Mouse (Mus musculus): ENCODE results near the gene Ccdc120. TPM values are rescaled to one million over a fixed set of nuclear protein-coding genes. Genes with fewer than 3 reads are reported as not detected.

Gene Ccdc120
- polyA plus RNA-seq, 1 experiment from 2014 or later: 65.0 TPM

- Histone ChIP-seq H3K27me3 (ENCODE audit: control insufficient read depth, insufficient read depth, low read length) (no peaks in the 10 kb centered on the region), H3K4me3 (replicated peaks; ENCODE audit: low read length) (no peak overlapping the region), H3K36me3 (replicated peaks; ENCODE audit: control insufficient read depth, insufficient read depth) (peaks cover 6% of the 10 kb centered on the region), H3K4me2 (replicated peaks) (no peak overlapping the region), H3K4me1 (replicated peaks; ENCODE audit: control insufficient read depth, insufficient read depth, low read length) (no peaks in the 10 kb centered on the region), H3K9me3 (ENCODE audit: control insufficient read depth, low read length) (no peaks in the 10 kb centered on the region), H3K9ac (no peak overlapping the region), H3K27ac (no peak overlapping the region)
- WGBS: 84% methylated on average over 7 of the region's 7 CpGs
- DNase-seq (ENCODE audit: low spot score) (no peak), ATAC-seq (ENCODE audit: low FRiP score) (no peak)
These were observed 27.9 kb upstream of the Ccdc120 start for GRCm38 (mm10) chrX:7778450-7779244.

DNA sequence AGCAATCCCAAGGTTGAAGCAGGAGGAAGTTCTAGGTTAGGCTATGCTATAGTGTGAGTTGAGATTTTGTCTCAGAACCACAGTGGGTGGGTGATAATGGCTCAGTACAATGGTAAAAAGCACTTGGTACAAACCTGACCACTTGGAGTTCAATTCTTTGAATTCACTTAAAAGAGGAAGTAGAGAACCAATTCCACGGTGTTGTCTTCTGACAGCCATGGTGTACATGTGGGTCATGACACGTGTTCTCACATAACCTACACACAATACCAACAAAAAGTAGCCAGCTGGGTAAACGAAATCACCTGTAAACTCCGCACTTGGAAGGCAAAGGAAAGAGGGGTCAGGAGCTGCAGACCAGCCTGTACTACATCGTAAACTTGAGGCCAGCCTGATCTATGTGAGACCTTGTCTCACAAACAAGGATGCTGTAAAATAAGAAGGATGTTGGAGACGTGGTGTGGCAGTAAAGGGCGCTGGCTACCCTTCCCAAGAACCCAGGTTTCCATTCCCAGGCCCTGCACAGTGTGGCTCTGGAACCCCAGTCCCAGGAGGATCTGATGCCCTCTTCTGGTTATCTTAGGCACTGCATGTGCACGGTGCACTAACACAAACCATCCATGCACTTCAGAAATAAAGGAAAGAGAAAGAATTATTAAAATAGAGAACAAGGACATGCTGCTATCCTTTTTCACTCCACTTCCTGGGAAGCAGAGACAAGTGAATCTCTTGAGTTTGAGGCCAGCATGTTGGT, 25.8 kb upstream of the Ccdc120 start:
- no peaks in the 10 kb centered on the region for H3K9me3 ChIP-seq (ENCODE audit: control insufficient read depth, low read length)
- H3K36me3 ChIP-seq (replicated peaks; ENCODE audit: control insufficient read depth, insufficient read depth): peaks cover 10% of the 10 kb centered on the region
- ATAC-seq (ENCODE audit: low FRiP score) (peak; percentile 48; the same call in 1 of the 2 replicates), DNase-seq (ENCODE audit: low spot score) (peak; percentile 53)
- no peaks in the 10 kb centered on the region for H3K4me1 ChIP-seq (replicated peaks; ENCODE audit: control insufficient read depth, insufficient read depth, low read length)
- H3K27ac ChIP-seq: no peak overlapping the region
- H3K9ac ChIP-seq: no peak overlapping the region
- H3K4me2 ChIP-seq (replicated peaks): no peak overlapping the region
- no peak overlapping the region for H3K4me3 ChIP-seq (replicated peaks; ENCODE audit: low read length)
- WGBS: 49% methylated on average over 8 of the region's 8 CpGs
- H3K27me3 ChIP-seq (ENCODE audit: control insufficient read depth, insufficient read depth, low read length): no peaks in the 10 kb centered on the region

DNA sequence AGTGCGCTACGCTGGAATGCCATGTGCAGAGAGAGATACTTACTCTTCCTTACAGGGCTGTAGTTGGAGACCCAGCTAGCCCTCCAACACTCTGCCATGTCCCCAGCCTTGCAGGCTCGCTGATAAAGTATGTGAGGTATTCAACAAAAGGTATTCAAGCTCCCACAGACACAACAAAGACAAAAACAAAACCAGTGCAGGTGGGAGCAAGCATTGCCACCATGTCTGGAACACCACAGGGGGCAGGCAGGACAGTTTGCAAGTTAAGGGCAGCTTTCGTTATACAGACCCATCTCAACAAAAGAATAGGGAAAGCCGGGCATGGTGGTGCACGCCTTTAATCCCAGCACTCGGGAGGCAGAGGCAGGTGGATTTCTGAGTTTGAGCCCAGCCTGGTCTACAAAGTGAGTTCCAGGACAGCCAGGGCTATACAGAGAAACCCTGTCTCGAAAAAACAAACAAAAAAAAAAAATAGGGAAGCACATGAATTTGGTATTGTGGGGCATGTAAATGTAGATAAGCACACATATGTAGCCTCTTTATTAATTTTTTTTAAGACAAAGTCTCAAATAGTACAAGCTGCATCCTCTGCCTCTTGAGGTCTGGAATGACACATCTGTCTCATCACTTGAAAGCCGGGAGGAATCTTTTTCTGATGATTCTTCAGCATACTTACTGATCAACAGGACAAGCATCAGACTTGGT, 24.9 kb upstream of the Ccdc120 start:
- Histone ChIP-seq H3K27ac (no peak overlapping the region), H3K9ac (no peak overlapping the region), H3K36me3 (replicated peaks; ENCODE audit: control insufficient read depth, insufficient read depth) (peaks cover 15% of the 10 kb centered on the region), H3K9me3 (ENCODE audit: control insufficient read depth, low read length) (no peaks in the 10 kb centered on the region), H3K4me1 (replicated peaks; ENCODE audit: control insufficient read depth, insufficient read depth, low read length) (no peaks in the 10 kb centered on the region), H3K4me3 (replicated peaks; ENCODE audit: low read length) (no peak overlapping the region), H3K4me2 (replicated peaks) (no peak overlapping the region), H3K27me3 (ENCODE audit: control insufficient read depth, insufficient read depth, low read length) (no peaks in the 10 kb centered on the region)
- no peak for DNase-seq (ENCODE audit: low spot score)
- ATAC-seq (ENCODE audit: low FRiP score): no peak
- 77% methylated on average over 9 of the region's 9 CpGs for WGBS

- 47% methylated on average over 2 of the region's 2 CpGs for WGBS
- Histone ChIP-seq H3K4me1 (replicated peaks; ENCODE audit: control insufficient read depth, insufficient read depth, low read length) (no peaks in the 10 kb centered on the region), H3K27ac (no peak overlapping the region), H3K4me2 (replicated peaks) (no peak overlapping the region), H3K36me3 (replicated peaks; ENCODE audit: control insufficient read depth, insufficient read depth) (peaks cover 38% of the 10 kb centered on the region), H3K27me3 (ENCODE audit: control insufficient read depth, insufficient read depth, low read length) (no peaks in the 10 kb centered on the region), H3K4me3 (replicated peaks; ENCODE audit: low read length) (no peak overlapping the region), H3K9ac (no peak overlapping the region), H3K9me3 (ENCODE audit: control insufficient read depth, low read length) (no peaks in the 10 kb centered on the region)
- DNase-seq (ENCODE audit: low spot score) (no peak), ATAC-seq (ENCODE audit: low FRiP score) (no peak)
These were observed 22.1 kb upstream of the Ccdc120 start for GRCm38 (mm10) chrX:7772766-7773165.

- WGBS: 92% methylated on average over 7 of the region's 7 CpGs
- Histone ChIP-seq H3K27me3 (ENCODE audit: control insufficient read depth, insufficient read depth, low read length) (no peaks in the 10 kb centered on the region), H3K9me3 (ENCODE audit: control insufficient read depth, low read length) (no peaks in the 10 kb centered on the region), H3K4me3 (replicated peaks; ENCODE audit: low read length) (no peak overlapping the region), H3K4me2 (replicated peaks) (no peak overlapping the region), H3K4me1 (replicated peaks; ENCODE audit: control insufficient read depth, insufficient read depth, low read length) (peaks cover under 1% of the 10 kb centered on the region; the same call in 1 of the 2 replicates), H3K27ac (no peak overlapping the region), H3K36me3 (replicated peaks; ENCODE audit: control insufficient read depth, insufficient read depth) (peaks cover 50% of the 10 kb centered on the region), H3K9ac (no peak overlapping the region)
- ATAC-seq (ENCODE audit: low FRiP score): no peak
- no peak for DNase-seq (ENCODE audit: low spot score)
These were observed 18.8 kb upstream of the Ccdc120 start for GRCm38 (mm10) chrX:7769302-7770017.

GRCm38 (mm10) chrX:7765764-7766163, 15.1 kb upstream of the Ccdc120 start:
- no peaks in the 10 kb centered on the region for H3K9me3 ChIP-seq (ENCODE audit: control insufficient read depth, low read length)
- peaks cover 36% of the 10 kb centered on the region for H3K36me3 ChIP-seq (replicated peaks; ENCODE audit: control insufficient read depth, insufficient read depth)
- peak overlapping the region; percentile 67 for H3K4me2 ChIP-seq (replicated peaks)
- DNase-seq (ENCODE audit: low spot score): no peak
- H3K4me1 ChIP-seq (replicated peaks; ENCODE audit: control insufficient read depth, insufficient read depth, low read length): peaks cover 6% of the 10 kb centered on the region; the same call in 1 of the 2 replicates
- H3K27ac ChIP-seq: peak overlapping the region; percentile 38; the same call in 1 of the 2 replicates
- H3K9ac ChIP-seq: peak overlapping the region; percentile 65; the same call in 1 of the 2 replicates
- H3K4me3 ChIP-seq (replicated peaks; ENCODE audit: low read length): peak overlapping the region; percentile 60
- WGBS: 20% methylated on average over 11 of the region's 11 CpGs
- no peak for ATAC-seq (ENCODE audit: low FRiP score)
- no peaks in the 10 kb centered on the region for H3K27me3 ChIP-seq (ENCODE audit: control insufficient read depth, insufficient read depth, low read length)

- H3K9me3 ChIP-seq (ENCODE audit: control insufficient read depth, low read length): no peaks in the 10 kb centered on the region
These were observed 14.6 kb upstream of the Ccdc120 start for GRCm38 (mm10) chrX:7765281-7765670.

DNA sequence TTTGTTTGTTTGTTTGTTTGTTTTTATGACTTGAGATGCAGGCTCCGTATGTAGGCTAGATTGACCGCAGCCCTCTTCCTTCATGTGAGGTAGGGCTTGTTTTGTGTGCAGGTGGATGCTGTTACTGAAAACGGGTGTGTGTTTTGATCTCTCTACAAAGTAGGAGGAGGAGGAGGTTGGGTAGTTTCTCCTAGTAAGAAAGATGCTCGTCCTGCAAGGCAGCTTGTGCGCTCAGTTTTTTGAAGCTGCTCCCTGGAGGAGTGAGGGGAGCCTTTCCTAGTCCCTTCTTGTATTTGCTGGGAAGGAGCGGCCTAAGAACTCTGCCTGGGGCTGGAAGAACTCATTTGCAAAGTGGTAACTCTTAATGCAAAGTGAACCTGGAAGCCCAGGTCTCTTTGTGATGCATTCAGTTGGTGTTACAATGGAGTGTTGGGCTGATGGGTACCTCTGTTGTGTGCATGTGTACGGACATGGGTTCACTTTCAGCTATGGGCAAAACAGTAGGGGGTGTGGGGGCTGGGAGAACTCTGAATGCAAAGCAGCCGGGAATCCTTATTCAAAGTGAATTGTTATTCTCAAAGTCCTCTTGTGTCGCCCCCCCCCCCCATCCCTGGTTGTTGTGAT, 14.1 kb upstream of the Ccdc120 start:
- Histone ChIP-seq H3K9me3 (ENCODE audit: control insufficient read depth, low read length) (no peaks in the 10 kb centered on the region), H3K27ac (no peak overlapping the region), H3K4me3 (replicated peaks; ENCODE audit: low read length) (peak overlapping the region; percentile 60), H3K27me3 (ENCODE audit: control insufficient read depth, insufficient read depth, low read length) (no peaks in the 10 kb centered on the region), H3K9ac (0 out of 2 replicates have a peak overlapping the region, but pooled peaks have one; percentile 65), H3K4me1 (replicated peaks; ENCODE audit: control insufficient read depth, insufficient read depth, low read length) (peaks cover 6% of the 10 kb centered on the region; the same call in 1 of the 2 replicates), H3K4me2 (replicated peaks) (peak overlapping the region; percentile 67), H3K36me3 (replicated peaks; ENCODE audit: control insufficient read depth, insufficient read depth) (peaks cover 29% of the 10 kb centered on the region; the same call in 1 of the 2 replicates)
- no peak for ATAC-seq (ENCODE audit: low FRiP score)
- WGBS: 18% methylated on average over 9 of the region's 9 CpGs
- no peak for DNase-seq (ENCODE audit: low spot score)

More at GRCm38 (mm10) chrX:7765281-7765670, 14.6 kb upstream of the Ccdc120 start:
- Histone ChIP-seq H3K36me3 (replicated peaks; ENCODE audit: control insufficient read depth, insufficient read depth) (peaks cover 33% of the 10 kb centered on the region), H3K4me2 (replicated peaks) (peak overlapping the region; percentile 67), H3K9ac (peak overlapping the region; percentile 65; the same call in 1 of the 2 replicates), H3K4me3 (replicated peaks; ENCODE audit: low read length) (peak overlapping the region; percentile 60), H3K27ac (peak overlapping the region; percentile 38; the same call in 1 of the 2 replicates), H3K27me3 (ENCODE audit: control insufficient read depth, insufficient read depth, low read length) (no peaks in the 10 kb centered on the region), H3K4me1 (replicated peaks; ENCODE audit: control insufficient read depth, insufficient read depth, low read length) (peaks cover 6% of the 10 kb centered on the region; the same call in 1 of the 2 replicates)
- ATAC-seq (ENCODE audit: low FRiP score) (no peak), DNase-seq (ENCODE audit: low spot score) (no peak)
- 21% methylated on average over 13 of the region's 13 CpGs for WGBS
